Mouse (Mus musculus): ENCODE results near the gene Ankrd40.

Ankrd40 gene

DNA sequence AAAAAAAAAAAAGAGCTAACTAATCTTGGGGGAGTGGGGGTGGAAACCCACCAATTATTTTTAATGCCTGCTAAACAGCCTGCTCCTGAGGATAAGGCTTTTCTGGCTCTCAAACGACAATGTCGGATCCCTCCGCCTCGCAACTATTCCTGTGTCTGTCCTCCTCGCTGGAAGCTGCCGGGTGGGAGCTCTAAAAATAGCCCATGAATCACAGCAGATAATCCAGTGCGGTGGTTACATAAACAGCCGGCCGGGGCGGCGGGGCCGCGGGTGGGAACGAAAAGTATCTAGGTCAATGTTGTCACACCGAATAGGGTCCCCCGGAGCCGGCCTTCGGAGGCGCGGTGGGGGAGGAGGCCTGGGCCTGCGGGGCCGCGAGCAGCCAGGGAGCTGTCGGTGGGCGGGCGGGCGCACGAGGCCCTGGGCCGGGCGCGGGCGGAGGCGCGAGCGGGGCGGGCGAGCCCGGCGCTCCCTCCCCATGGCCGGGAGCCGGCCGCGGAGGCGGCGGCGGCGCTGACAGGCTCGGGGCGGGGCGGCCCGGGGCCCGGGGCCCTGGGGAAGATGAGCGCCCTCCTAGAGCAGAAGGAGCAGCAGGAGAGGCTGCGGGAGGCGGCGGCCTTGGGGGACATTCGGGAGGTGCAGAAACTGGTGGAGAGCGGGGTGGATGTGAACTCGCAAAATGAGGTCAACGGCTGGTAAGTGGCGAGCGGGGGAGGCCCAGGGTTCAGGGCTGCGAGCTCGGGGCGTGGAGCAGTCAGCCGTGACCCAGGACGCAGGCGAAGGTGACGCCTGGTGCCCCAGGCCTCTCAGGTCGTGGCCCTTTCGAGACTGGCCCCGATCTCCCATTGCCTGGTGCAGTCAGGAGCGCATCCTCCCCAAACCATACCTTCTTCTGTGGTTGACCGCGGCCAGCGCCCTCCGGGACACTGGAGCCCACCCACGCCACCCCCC, at the start of gene Ankrd40:
Gene Ankrd40 (plus strand): TSS at position 309 of the 951 bp plus-strand sequence.
- peak; percentile 94 for DNase-seq

- DNase-seq = no peak
Observed at GRCm38 (mm10) chr11:94281199-94282181, 46.3 kb upstream of the Ankrd40 start, which contains the start of gene Gm21885. TSS of gene Gm21885 (plus strand) at chr11:94281873.

GRCm38 (mm10) chr11:94282291-94282690, 45.5 kb upstream of the Ankrd40 start:
- DNase-seq = no peak

DNA sequence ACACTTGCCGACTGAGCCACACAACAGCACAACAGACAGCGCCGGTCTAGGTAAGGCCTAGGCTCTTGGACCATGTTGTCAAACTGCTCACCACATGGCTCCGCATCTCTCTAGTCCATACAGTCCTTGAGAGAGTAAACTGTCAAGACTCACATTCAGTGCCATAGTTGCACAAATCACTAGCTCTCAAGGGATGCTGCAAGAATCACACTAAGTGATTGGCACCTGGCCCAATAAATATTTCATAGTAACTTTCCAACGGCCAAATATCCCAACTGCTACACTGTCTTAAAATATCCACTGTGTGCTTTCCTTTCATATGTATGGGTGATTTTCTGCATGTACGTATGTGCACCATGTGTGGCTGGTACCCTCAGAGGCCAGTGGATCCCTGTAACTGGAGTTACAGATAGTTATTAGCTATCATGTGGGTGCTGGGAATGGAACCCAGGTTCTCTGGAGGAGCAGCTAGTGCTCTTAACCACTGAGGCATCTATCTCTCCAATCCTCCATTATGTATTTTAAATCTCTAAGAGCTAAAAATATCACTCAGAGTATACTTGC, 44.2 kb upstream of the Ankrd40 start:
- DNase-seq = no peak

DNA sequence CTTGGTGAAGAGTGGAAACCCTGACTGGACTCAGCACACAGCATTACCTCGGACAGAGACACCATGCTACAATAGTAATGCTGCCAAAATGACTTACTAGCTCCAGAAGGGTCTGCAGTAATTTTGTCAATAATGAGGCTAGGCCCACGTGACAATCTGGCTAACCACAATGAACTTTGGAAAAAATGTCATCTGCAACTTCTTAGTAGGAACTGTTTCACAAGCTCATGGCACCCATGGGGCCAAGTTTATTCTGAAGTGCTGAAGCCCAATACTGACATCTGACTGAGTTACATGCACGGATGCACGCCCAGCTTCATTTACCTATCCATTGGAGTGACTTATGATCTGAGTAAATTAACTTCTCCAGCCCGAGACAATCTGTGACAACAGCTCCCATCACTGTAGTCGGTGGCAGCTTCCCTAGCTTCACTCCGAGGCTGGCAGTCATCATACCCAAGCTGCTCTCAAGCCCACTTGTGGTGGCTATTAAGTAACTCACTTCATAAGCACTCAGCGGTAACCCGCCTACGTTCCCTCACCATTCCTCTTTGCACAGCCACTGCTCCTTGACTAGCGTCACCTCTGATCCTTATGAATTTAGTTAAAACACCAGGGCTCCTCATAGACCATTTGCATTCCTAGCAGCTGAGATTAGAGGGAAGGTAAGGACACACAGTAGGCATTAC, 41.8 kb upstream of the Ankrd40 start:
- no peak for DNase-seq

GRCm38 (mm10) chr11:94287105-94287504, 40.7 kb upstream of the Ankrd40 start:
- DNase-seq = no peak

DNA sequence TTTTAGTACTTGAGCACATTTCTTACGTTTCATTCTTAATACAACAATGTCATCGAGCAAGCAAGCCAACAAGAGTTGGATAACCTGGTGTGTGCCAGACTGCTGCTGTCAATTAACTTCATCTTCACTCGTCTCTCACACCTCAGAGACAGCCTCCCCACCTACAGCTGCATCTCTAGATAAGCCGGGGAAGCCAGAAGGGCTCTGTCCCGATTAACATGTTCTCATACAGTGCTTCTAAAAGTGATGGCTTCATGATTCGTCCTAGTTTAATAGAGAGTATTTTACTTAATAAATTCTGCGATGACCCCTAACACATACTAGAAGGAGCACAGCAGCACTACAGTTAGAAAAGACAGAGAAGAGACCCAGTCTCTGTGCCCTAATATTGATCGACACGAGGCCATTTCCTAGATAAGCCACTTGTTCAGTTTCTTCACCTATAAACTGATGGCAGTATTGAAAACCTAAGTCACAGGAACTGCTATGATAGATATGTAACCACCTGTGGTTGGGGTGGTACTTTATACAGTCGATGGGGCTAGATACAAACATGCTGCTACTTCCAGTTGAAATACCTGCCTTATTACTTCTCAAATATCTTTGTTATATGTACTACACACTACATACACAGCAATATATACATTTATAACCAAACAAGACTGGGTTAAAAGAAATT, 37.6 kb upstream of the Ankrd40 start:
- no peak for DNase-seq

GRCm38 (mm10) chr11:94294996-94295845, 32.6 kb upstream of the Ankrd40 start:
- DNase-seq = no peak

- DNase-seq = no peak
Observed at GRCm38 (mm10) chr11:94312733-94313132, 15.1 kb upstream of the Ankrd40 start.

DNA sequence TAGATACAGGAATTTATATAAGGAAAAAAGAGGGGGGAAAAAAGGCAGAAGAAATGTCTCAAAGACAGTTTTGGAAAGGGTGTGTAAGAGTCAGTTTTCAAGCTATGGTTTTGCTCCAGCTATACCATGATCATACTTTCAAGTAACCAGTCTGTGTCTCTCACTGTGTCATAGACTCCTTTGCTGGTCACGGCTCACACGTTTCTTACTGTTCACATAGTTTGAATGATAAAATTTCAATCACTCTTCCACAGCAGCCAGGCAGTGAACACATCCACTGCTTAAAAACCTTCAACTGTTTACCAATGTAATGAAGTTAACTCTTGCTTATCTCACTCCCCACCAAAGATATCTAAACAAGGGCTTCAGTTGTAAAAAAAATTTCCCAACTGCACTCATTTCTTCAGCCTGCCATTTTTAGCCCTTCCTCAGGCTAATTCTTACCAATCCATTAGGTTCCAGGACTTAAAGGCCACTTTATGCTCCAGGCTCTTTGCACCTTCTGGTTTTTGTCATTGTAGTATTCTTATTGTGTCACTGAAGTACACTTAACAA, 13.6 kb upstream of the Ankrd40 start:
- no peak for DNase-seq

DNA sequence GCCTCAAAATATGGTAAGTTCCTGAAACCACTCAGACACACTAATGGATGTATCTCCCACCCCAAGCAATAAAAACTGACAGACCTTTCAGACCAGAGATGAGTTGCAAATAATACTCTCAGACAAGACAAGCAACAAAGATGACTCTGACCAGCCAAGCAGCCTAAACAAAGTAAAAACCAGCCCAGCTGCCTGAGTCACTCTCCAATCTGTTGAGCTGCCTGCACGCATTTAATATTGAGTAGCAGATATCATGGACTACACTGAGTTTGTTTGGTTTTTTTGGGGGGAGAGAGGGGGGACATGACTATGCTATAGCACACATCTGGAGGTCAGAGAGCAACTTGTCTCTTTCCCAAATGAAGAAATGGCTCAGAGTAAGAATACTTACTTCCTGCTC, 12.5 kb upstream of the Ankrd40 start:
- DNase-seq = no peak

- DNase-seq = no peak
Observed at GRCm38 (mm10) chr11:94316528-94316927, 11.3 kb upstream of the Ankrd40 start.

GRCm38 (mm10) chr11:94317014-94317413, 10.8 kb upstream of the Ankrd40 start:
- no peak for DNase-seq

DNA sequence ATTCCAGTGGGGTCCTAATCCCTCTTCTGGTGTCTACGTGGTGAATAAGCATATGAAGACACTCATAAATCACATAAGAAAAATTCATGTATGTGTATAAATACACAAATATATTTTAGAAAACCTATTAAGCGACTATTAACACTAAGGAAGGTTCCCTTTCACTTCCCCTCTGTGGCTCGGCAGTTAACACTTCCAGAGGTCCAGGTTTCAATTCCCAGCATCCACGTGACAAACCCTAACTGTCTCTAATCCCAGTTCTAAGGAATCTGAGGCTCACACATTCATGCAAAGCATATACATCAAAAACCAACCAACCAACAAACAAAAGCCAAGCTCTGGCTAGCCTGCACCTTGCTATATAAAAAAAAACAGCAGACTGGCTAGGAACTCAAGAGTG, 10.3 kb upstream of the Ankrd40 start:
- DNase-seq = no peak

GRCm38 (mm10) chr11:94318056-94318455, 9.7 kb upstream of the Ankrd40 start:
- no peak for DNase-seq

DNA sequence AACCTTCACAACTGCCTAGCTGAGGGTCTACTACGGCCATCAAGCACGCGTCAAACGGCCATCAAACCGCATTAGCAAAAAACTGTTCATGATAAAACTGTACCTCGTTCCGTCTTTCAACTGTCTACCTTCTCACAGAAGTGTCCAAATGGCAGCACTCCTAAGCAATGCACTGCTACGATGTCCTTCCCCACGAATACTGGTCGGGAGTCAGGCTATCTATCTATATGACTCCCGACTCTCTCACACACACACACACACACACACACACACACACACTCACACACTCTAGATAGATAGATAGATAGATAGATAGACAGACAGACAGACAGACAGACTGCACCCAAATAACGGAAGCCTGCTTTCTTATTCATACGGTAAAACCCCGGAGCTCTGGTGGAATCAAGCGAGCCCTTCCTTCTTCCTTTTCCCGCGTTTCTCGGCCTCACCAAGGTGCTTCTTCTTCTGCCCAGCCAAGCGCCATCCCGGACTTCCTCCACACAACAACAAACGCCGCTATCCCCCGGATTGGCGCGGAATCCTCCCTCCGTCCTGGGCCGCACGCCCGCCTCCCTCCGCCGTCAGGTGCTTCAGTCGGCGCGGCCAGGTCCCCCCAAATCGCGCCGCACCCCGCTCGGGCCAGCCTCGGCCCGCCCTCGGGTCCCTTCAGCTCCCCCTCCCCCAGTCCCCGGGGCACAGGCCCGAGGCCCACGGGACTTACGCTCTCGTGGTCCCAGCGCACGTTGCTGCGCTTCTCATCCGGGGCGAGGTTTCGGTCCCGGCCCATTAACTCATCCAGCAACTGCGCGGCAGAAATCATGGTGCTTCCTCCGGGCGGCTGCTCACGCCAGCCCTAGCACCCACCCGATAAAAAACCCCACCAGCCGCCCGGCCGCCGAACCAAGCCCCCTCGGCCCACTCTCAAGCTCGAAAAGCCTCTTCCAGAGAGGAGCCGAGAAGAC, 6.6 kb upstream of the Ankrd40 start:
- DNase-seq = peak; percentile 60

GRCm38 (mm10) chr11:94321931-94322400, 5.8 kb upstream of the Ankrd40 start, which contains the start of gene Luc7l3:
TSS of gene Luc7l3 (minus strand) at chr11:94321988.
- peak; percentile 95 for DNase-seq

GRCm38 (mm10) chr11:94322636-94323035, 5.2 kb upstream of the Ankrd40 start:
- no peak for DNase-seq

Data from right cerebral cortex, postnatal 14 days (tissue).